Mouse (Mus musculus) gastrocnemius, adult 8-10 months (tissue): ENCODE results near the gene Slc12a9. TPM values are rescaled to one million over a fixed set of nuclear protein-coding genes. Genes with fewer than 3 reads are reported as not detected.

Experiments
- DNase-seq, 2 experiments: peaks; one replicate each; pipeline ENCODE4 v3.0.0; 2022; ENCODE audit warnings: low spot score in 2 of 2
- total RNA-seq, 4 experiments: library from RNA; stranded (reverse); gene quantifications; 2 replicates each; pipeline ENCODE4 v1.2.4; 2022

The Slc12a9 gene
- 1 to 10 TPM; 1.7 to 3.6 (median 1.9) TPM for total RNA-seq

DNA sequence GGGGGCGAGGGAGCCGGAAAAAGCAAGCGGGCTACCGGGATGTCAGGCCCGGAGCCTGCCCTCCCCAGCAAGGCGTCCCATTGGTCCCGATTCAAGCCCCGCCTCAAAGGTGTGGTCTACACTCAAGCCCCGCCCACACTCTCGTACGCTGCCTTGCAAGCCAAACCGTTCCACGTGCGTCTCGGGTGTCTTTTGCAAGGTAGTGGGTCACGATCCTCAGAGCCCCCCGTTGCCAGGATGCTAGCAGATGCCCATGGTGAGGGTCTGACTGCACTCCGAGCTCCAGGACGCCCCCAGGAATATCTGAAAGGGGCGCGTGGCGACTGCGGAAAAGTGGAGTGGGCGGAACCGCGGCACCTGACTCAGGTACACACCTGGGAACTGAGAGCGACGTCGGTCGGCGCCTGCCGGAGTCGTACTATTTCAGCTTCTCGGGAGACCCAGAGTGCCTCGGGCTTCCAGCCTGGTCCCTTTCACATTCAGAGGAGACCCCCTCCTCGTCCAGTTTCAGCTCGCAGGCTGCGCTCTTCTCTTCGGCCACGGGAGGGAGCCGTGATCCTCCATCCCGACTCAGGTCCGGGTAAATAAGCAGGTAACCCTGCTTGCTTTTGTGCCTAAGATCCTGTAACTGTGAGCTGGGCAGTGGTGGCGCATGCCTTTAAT, at the start of gene Slc12a9:
TSS of gene Slc12a9 (minus strand) at position 86 of the 663 bp plus-strand sequence.
- peak; percentile 90 to 92 for DNase-seq

DNA sequence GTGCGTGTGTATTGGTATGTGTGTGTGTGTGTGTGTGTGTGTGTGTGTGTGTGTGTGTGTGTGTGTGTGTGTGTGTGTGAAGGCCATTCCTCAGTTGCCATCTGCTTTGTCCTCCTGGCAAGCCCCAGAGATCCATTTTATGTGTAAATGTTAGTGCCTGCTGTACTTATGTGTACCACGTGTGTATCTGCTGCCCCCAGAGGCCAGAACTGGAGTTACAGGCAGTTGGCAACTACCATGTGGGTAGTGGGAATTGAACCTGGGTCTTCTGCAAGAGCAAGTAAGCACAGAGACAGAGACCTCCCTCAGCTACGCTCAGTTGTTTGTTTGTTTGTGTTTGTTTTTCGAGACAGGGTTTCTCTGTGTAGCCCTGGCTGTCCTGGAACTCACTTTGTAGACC, 47.8 kb upstream of the Slc12a9 start:
- peak in 1 of 2 experiments; percentile 40 for DNase-seq

DNA sequence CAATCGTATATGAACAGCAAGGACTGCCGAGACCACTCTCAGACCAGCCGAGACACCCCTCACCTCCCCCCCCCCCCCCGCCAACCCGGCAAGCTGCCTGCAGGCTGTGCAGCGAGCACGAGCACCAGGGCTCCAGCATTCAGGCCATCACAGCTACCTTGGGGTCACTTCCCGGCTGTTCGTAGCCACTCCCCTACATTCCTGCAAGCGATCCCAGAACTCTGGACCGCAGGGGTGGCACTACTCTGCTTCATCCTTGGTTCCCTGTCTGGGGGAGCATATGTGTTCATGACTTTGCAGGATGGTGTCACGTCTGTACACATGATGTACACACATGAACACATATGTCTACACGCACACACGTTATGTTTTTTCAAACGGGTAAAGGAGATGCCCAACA, 44.2 kb upstream of the Slc12a9 start:
- no peak for DNase-seq

DNA sequence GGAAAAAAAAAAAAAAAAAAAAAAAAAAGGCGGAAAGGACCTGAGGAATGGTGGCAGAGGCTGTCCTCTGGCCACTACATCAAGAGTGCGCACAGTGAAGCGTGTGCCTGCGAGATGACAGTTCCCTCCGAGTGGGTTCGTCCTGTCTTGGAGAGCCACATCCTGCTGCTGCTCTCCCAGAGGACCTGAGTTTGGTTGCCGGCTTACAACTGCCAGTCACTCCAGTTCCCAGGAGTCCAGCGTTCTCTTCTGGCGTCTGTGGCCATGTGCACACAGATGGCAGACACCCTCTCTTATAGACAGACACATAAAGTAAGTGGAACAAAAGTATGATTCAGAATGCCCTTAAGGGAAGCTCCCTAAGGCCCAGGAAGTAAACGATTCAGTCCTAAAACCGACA, 43.8 kb upstream of the Slc12a9 start:
- no peak for DNase-seq

DNA sequence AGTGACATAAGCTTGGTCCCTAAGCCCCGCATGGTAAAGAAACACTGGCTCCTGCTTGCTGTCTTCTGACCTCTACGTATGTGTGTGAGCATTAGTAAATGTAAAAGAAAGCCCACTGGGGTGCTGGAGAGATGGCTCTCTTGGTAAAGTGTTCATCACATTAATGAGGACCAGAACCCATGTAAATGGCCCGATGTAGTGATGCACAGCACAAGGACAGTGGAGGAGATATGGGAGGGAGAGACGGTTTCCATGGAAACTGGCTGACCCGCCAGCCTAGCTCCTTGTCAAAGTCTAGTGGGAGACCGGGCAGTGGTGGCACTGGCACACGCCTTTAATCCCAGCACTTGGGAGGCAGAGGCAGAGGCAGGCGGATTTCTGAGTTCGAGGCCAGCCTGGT, 43.3 kb upstream of the Slc12a9 start:
- no peak for DNase-seq

DNA sequence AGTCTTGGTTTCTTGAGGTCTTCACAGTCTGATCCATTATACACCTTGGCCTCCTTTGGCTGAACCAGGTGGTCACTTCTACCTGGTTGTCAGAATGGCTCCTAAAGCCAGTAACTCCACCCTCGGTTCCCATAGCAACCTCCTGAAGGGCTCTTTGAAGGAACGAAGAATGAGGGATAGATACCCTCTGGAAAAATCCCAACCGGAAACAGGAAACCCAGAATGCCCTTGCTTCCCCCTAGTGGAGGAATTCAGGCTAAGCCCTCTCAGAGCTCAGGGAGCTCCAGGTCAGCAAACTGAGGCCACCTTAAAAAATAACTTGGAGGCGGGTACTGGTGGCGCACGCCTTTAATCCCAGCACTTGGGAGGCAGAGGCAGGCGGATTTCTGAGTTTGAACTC, 42.8 kb upstream of the Slc12a9 start:
- no peak for DNase-seq

DNA sequence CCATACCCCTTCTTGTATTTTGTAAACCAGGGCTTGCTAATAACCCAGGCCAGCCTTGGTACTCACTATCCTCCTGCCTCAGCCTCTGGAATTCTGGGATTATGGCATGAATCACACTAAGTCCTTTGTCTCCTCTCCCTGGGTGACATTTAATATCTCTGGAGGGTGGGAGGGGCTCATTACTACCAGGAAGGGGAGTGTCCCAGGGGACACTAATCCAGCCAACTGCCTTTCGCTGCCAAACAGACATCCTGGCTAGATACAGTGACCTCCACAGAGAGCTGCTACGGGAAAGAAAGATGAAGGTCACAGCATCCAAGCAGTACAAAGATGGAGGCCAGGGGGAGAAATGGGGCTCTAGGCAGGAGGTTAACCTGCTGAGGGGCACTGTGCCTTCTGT, 42.2 kb upstream of the Slc12a9 start:
- peak; percentile 25 to 34 for DNase-seq

DNA sequence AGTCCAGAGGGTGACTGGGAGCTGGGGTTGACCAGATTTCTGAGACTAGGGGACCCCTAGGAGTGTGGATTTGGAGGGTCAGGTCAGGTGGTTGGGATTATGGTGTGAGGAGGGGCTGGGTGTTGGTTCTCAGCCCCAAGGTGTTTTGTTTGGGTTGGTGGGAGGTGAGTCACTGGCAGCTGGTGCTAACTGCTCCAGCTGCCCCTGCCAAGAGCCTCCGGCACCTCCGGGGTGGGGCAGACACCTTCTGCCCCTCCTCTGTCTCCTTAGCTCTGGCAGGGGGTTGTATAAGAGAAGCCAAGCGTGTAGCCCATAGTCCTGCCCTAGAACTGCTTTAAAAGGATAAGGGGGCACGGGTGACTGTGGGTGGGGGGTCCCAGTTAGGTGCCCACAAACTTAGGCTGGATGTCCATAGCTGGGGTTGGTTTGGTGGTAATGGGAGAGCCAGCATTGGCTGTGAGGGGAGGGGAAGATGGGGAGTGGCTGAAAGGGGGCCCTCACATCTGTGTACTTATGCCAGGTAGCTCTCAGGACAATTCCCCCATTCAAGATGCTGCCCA, 41.2 kb upstream of the Slc12a9 start:
- no peak for DNase-seq

DNA sequence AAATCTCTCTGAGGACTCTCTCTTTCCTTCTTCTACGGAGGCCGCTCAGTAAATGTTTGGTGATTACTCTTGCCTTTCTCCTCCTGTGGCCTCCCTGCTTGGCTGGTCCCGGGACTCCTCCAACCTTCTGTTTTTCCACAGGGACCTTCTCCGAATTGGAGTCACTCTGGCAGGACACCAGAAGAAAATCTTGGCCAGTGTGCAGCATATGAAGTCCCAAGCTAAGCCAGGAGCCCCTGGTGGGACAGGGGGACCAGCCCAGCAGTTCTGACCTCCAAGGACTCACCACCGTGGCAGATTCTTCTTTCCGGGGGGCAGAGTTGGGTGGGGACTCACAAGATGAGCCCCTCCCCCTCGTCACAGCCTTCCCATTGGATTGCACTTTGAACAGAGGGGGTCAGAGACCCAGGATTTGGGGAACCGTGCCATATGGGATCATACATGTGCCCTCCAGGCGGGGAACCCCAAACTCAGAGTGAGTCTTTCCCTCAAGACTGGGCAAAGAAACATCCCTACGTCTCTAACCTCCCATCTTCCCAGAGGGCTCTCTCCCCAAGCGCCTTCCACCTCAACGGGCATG, 40.1 kb upstream of the Slc12a9 start:
- DNase-seq = no peak

DNA sequence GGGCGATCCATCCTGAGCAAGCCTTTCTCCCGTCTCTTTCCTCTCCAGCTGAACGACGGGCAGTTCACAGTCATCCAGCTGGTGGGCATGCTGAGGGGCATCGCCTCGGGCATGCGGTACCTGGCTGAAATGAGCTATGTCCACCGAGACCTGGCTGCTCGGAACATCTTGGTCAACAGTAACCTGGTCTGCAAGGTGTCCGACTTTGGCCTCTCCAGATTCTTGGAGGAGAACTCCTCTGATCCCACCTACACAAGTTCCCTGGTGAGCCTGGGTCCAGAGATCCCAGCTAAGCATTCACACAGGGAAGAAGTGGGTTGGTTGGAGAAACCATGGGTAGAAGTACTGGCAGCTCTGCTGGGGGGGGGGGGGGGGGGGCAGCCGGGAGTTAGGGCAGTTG, 36.3 kb upstream of the Slc12a9 start:
- no peak for DNase-seq

DNA sequence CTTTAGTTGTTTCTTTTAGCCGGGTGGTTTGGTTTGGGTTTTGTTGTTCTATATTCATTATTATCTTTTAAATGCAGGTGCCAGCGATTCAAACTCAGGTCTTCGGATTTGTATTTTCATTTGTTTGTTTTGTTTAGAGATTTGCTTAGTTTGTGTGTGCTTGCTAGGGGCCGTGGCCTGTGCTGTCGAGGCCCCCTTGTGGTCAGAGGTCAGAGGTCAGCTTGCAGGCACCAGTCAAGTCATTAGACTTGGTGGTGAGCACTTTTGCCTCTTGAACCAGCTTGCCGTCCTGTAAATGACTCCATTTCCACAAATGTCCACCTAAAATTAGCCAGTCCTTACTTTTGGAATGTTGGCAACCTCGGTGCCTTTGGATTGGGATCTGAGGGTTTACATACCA, 25.0 kb upstream of the Slc12a9 start:
- no peak for DNase-seq

DNA sequence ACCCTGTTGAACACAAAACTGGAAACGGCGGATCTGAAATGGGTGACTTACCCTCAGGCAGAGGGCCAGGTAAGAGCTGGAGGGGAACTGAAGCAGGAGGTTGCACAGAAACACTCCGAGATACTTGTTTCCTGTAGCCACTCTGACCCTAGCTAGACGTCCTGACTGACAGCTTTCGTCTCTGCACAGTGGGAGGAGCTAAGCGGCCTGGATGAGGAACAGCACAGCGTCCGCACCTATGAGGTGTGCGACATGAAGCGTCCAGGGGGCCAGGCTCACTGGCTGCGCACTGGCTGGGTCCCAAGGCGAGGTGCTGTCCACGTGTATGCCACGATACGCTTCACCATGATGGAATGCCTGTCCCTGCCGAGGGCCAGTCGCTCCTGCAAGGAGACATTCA, 20.7 kb upstream of the Slc12a9 start:
- DNase-seq = no peak

DNA sequence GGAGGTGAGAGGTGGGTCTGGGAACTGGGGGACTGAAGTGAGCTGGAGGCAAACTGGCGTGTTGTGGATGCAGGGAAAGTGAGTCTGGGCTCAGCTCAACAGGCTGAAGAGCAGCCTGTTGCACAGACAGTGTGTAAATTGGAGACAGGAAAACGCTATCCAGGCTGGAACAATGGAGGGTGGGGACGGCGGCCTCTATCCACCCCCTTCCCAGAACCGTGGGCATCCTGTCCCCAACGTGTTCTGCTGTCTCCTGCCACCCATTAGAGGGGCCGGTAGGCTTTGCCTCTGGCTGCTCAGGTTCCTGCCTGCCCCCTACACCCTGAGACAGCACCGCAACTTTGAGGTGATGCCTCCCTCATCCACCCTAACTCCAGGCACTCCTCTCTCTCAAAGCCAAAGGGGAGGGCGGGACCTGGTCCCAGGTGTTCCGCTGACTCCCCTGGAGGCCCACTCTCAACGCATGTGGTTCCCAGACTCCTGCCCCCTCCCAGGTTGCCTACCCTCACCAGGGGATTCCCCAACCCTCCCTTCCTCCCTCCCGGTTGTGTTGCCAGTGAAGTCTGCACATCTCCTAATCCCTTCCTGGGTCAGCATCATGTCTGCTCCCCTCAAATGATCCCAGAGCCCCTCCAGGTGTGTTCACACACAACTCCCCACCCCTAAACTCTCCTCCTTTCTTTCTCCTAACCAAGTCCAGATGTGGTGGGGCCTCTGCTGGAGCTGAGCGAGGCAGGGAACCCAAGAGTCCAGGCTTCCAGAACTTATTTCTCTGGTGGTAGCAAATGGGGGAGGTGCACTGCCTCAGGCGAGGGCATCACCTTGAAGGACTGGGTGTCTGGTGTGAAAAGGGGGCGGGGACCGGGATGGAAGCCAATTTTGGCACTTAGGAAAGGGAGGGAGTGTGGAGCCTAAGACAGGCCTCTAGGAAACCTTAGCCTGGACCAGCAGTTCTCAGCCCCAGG, 18.9 kb upstream of the Slc12a9 start:
- no peak for DNase-seq

DNA sequence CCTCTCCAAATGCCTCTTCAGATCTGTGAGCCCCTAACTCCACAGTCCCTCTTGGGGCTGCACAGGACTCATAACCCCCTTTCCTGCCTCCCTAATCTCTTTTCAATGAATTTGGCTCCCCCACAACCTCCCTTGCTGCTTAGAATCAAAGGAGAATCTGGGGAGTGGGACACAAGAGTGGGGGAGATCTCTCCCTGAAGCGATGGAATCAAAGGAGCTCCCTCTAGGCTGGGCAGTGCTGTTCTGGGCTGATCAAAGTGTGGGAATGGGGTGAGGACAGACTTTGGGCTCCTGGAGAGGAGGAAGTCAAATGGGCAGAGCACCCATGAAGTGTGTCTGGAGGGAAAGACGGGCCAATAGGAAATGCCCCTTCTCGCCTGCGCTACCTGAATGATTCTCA, 18.0 kb upstream of the Slc12a9 start:
- no peak for DNase-seq

DNA sequence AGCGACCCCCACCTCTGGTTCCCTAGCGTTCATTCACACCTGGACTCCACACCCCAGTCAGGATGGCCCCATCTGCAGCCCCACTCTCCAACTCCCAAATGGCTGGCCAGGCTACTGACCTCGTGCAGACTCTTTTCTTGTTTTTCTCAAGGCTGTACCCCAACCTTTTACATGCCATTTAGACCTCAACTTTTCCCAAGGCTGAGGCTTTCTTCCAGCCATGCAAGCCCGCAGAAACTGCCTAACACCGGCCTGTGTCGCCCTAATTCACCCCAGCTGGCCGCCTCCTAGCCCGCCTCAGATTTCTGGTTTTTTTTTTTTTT, 17.6 kb upstream of the Slc12a9 start:
- DNase-seq = no peak

DNA sequence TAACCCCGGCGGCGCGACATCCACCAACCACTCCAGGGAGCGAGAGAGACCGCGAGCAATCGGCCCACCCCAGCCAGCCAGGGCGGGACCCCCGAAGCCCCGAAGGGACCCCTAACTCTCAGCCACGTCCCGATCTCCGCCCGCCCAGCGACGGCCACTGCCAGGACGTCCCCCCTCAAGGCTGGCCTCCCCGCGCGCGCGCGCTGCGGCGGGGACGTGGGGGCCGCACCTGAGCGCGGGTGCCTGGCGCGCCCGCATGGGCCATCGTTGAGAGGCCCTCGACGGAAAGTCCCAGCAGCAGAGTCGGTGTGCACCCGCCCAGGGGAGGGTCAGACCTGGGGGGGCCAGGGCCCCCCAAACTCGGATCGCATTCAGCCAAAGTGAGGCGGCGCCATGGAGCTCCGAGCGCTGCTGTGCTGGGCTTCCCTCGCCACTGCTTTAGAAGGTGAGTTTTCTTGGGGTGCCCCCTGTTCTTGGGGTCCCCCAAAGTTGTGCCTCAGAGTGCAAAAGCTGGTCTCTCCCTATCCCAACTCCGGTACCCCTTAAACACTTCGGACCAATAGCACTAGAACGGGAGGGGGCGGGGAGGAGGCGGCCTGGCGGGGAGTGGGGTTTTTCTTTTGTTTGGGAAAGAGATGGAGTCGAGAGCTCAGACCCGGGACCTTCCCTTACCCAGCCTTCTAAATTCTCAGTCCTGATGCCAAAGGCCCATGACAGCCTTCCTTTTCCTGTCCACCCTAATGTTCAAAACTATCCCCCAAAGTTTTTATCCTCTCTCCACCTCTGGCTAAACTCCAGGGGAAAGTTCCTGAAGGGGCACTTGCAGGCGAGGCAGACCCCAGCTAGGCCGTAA, 17.0 kb upstream of the Slc12a9 start:
- DNase-seq = no peak

DNA sequence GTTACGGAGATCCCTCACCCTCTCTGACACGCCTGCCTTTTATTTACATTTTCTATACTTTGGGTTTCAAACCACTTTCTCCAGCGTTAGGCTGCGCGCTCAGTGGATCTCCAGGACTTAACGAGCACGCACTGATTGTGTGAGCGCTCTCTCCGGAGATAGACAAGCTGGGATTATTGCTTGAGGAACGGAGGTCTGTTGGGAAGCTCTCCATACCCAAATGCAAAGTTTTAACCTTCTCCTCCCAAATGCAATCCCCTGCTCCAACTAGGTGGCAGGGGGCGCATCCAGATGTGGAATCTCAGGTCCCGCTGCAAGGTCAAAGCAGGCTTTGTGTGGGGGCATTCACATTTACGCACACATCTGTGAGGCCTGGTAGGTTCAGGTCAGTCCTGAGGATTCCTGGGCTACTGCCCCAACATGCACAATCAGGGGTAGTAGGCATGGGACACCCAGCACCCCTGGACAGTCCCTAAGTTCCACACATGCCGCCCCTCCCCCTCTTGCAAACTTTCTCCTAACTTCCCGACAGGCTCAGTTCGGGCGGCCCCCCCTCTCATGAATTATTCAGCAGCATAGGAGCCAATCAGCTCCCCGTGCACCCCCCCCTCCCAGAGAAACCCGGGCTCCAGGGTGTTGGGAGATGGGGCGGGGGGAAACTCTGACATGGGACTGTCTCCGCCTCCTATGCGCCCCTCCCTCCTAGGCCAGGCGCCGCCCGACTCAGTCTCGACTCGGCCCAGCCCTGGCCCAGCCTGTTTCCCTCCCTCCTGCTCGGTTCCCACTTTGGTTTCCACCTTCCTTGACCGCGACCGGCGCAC, 16.2 kb upstream of the Slc12a9 start, which contains the start of gene Ephb4:
TSS of gene Ephb4 (plus strand) at position 726 of the 821 bp plus-strand sequence.
- DNase-seq = peak; percentile 78 to 90

DNA sequence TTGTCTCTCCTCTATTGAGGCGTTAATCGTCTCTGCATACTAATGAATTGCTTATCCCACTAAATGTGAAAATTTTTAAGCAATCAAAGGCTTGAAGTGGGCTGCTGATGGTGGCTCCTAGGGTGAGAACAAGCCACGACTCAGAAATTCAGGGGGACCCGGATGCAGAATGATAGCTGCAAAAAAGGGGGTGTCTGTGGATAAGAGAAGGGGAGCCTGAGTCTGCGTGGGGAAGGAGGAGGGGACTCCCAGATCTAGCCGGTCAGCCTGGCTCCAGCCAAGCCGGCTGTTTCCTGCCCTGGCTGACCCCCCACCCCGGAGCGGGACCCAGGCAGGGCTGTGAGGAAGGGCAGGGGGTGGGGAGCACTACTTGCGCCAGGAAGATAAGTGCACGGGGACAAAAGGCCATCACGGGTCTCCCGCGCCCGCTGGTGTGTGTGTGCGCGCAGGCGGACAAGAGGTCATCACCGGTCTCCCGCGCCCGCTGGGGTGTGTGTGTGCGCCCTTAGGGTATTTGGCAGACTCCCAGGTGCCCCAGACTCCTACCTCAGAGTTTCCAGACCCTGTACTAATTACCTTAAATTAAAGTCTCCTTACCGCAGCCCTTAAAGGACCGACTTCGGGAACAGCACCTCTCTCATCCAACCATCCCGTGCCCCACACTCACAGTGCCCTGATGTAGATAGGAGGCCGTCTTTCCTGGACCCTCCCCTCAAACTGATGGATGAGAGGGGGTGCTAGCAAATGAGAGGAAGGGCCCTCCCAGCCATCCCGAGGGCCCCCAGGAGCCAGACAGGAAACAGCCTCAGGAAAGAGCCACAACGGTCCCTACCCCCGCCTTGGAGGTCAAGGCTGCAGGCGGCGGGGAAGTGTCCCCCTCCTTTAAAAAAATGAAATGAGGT, 15.3 kb upstream of the Slc12a9 start:
- peak in 1 of 2 experiments; percentile 21 for DNase-seq

DNA sequence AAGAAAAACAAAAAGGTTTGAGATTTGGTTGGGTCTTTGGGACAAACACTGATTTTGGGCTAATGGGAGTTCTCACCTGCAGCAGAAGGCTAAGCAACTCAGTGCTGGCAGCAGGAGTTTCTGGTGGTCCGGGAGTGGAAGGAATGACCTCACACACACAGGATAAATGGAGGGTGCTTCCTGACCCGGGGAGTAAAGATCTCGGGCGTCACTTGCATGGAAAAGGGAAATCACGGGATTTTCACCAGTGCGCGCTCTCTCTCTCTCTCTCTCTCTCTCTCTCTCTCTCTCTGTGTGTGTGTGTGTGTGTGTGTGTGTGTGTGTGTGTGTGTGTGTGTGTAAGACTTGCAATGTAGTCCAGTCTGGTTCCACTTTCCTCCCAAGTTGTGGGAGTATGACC, 14.5 kb upstream of the Slc12a9 start:
- no peak for DNase-seq
